Mouse (Mus musculus): ENCODE measurements around the gene Olfr282.

Olfr282 gene

GRCm38 (mm10) chr15:98474958-98475357, 43.9 kb downstream of the Olfr282 start:
- no peak for DNase-seq (ENCODE audit: low read depth, low spot score)

- DNase-seq (ENCODE audit: low read depth, low spot score), result peak; percentile 28
Measured at GRCm38 (mm10) chr15:98475382-98475781, 44.4 kb downstream of the Olfr282 start.

- no peak for DNase-seq (ENCODE audit: low read depth, low spot score)
Measured at GRCm38 (mm10) chr15:98476281-98476680, 45.3 kb downstream of the Olfr282 start.

- no peak for DNase-seq (ENCODE audit: low read depth, low spot score)
Measured at GRCm38 (mm10) chr15:98479568-98480102, 48.6 kb downstream of the Olfr282 start.

GRCm38 (mm10) chr15:98482701-98483100, 51.7 kb downstream of the Olfr282 start, which contains the start of gene Lalba:
TSS of gene Lalba (minus strand) at chr15:98482721.
- DNase-seq (ENCODE audit: low read depth, low spot score), result no peak

GRCm38 (mm10) chr15:98483907-98484886, 53.2 kb downstream of the Olfr282 start:
- DNase-seq (ENCODE audit: low read depth, low spot score), result no peak

GRCm38 (mm10) chr15:98486433-98487021, 55.5 kb downstream of the Olfr282 start:
- DNase-seq (ENCODE audit: low read depth, low spot score), result no peak
